Mouse (Mus musculus) forebrain, embryonic 10.5 days (tissue): ENCODE measurements around the gene Acta1. TPM values are rescaled to one million over a fixed set of nuclear protein-coding genes. Genes with fewer than 3 reads are reported as not detected.

Source experiments
- DNase-seq: peaks from one replicate; pipeline ENCODE4 v3.0.0-alpha.2; 2017; ENCODE audit warnings: low spot score; ENCODE audit errors: extremely low spot score
- H3K27ac ChIP-seq: fragments of 300-500 bp; sonication (generic); 2 replicates; pipeline ENCODE4 v1.5.1; 2016; ENCODE audit warnings: mild to moderate bottlenecking
- H3K27me3 ChIP-seq: fragments of 300-500 bp; sonication (generic); 2 replicates; pipeline ENCODE4 v1.6.1; 2016; ENCODE audit warnings: mild to moderate bottlenecking; ENCODE audit not compliant: poor library complexity, severe bottlenecking
- H3K36me3 ChIP-seq: fragments of 300-500 bp; sonication (generic); replicated peaks from 2 replicates; pipeline ENCODE4 v1.6.1; 2016; ENCODE audit warnings: mild to moderate bottlenecking, moderate library complexity
- H3K4me1 ChIP-seq: fragments of 300-500 bp; sonication (generic); 2 replicates; pipeline ENCODE4 v1.6.1; 2016
- H3K4me3 ChIP-seq: fragments of 300-500 bp; sonication (generic); 2 replicates; pipeline ENCODE4 v1.5.1; 2016; ENCODE audit warnings: mild to moderate bottlenecking, moderate library complexity
- H3K9me3 ChIP-seq: fragments of 300-500 bp; sonication (generic); 2 replicates; pipeline ENCODE4 v1.6.1; 2016; ENCODE audit warnings: mild to moderate bottlenecking, moderate library complexity
- WGBS: fragments of 180-500 bp; shearing (Covaris S2); methylation state at CpG from one replicate; pipeline ENCODE4 v1.1.7; 2016; 5-methylcytosine and 5-hydroxymethylcytosine counted together
- polyA plus RNA-seq: library from polyadenylated mRNA; unstranded; fragments of >200 nt; fragmentation: Nextera tagmentation; extraction: Ambion mirVana; gene quantifications from 2 replicates; pipeline ENCODE4 v1.2.1, GENCODE M21; 2016

The Acta1 gene
- polyA plus RNA-seq, 1 experiment from 2014 or later, result 0.22 TPM

- Histone ChIP-seq H3K27me3 (no peaks in the 10 kb centered on the region), H3K4me3 (no peak overlapping the region), H3K4me1 (peaks cover 5% of the 10 kb centered on the region; the same call in 1 of the 2 replicates), H3K36me3 (no peaks in the 10 kb centered on the region), H3K9me3 (no peaks in the 10 kb centered on the region), H3K27ac (no peak overlapping the region)
- WGBS, result 89% methylated on average over 2 of the region's 2 CpGs
- no peak for DNase-seq
These were observed 16.7 kb downstream of the Acta1 start for GRCm38 (mm10) chr8:123877865-123878264.

DNA sequence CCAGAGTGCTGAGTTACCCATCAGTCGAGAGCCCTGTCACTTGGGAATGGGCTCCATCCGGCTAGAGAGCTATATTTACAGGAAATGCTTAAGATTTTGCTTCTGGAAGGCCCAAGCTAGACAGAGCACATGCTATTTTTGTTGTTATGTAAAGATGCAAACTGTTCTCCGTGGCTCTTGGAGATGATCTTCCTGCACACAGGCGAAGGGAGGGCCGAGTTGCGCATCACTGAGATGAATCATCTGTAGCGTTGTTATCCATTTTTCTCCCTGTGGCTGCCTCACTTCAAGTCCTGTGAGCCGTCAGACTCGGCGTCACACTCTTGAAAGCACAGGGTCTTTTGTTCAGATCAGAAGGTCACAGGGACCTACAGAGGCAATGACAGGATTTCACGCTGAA lies 20.2 kb downstream of the Acta1 start:
- H3K4me3 ChIP-seq, result no peak overlapping the region

DNA sequence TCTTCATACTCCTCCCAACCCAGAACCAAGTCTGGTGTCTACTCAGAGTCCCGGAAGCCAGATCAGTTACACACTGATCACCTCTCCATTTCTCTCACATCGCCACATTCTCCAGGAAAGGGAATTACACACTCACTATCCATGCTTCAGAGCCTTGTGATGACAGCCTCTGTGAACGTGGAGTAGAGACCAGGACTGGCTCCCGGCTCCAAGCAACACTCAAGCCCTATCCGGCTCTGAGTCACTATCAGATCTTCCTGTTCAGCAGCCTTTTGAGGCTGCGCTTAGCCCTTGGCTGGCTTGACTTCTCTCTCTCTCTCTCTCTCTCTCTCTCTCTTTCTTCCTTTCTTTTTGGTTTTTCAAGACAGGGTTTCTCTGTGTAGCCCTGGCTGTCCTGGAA lies 21.2 kb downstream of the Acta1 start:
- Histone ChIP-seq H3K27me3 (no peaks in the 10 kb centered on the region), H3K4me1 (peaks cover 3% of the 10 kb centered on the region; the same call in 1 of the 2 replicates), H3K9me3 (no peaks in the 10 kb centered on the region), H3K4me3 (no peak overlapping the region), H3K36me3 (no peaks in the 10 kb centered on the region), H3K27ac (no peak overlapping the region)
- 88% methylated on average over 6 of the region's 6 CpGs for WGBS
- no peak for DNase-seq

More for the DNA sequence above, 20.2 kb downstream of the Acta1 start:
- H3K4me1 ChIP-seq, result peaks cover 5% of the 10 kb centered on the region; the same call in 1 of the 2 replicates
- no peaks in the 10 kb centered on the region for H3K36me3 ChIP-seq
- no peaks in the 10 kb centered on the region for H3K27me3 ChIP-seq
- DNase-seq, result no peak
- no peak overlapping the region for H3K27ac ChIP-seq
- H3K9me3 ChIP-seq, result no peaks in the 10 kb centered on the region
- 86% methylated on average over 11 of the region's 11 CpGs for WGBS

GRCm38 (mm10) chr8:123872048-123872447 lies 22.5 kb downstream of the Acta1 start:
- no peak for DNase-seq

DNA sequence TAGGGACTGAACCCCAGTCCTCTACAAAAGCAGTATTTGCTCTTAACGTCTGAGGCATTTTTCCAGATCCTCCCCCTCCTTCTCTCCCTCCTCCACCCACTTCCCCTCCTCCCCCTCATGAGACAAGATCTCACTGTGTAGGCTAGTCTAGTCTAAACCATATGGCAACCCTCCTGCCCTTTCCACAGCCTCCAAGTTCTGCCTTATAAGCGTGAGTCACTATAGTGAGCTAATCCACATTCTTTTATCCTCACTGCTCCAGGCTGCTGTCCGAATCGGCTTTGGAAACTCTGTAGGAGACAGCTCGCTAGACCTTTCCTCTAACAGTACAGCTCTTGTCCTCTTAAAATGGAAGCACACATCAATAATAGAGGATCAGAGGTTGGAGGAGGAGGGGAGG lies 27.6 kb downstream of the Acta1 start:
- Histone ChIP-seq H3K9me3 (no peaks in the 10 kb centered on the region), H3K27ac (no peak overlapping the region), H3K4me1 (peaks cover 17% of the 10 kb centered on the region; the same call in 1 of the 2 replicates), H3K4me3 (no peak overlapping the region), H3K36me3 (no peaks in the 10 kb centered on the region), H3K27me3 (peaks cover 23% of the 10 kb centered on the region)
- DNase-seq, result no peak
- WGBS, result 25% methylated on average over 5 of the region's 5 CpGs

More at GRCm38 (mm10) chr8:123872048-123872447, 22.5 kb downstream of the Acta1 start:
- Histone ChIP-seq H3K27me3 (no peaks in the 10 kb centered on the region), H3K27ac (no peak overlapping the region), H3K4me3 (no peak overlapping the region), H3K4me1 (peaks cover 5% of the 10 kb centered on the region; the same call in 1 of the 2 replicates), H3K36me3 (no peaks in the 10 kb centered on the region), H3K9me3 (no peaks in the 10 kb centered on the region)
- 80% methylated on average over 9 of the region's 9 CpGs for WGBS

- 87% methylated on average over 7 of the region's 7 CpGs for WGBS
- DNase-seq, result no peak
- Histone ChIP-seq H3K27me3 (peaks cover 35% of the 10 kb centered on the region), H3K27ac (no peak overlapping the region), H3K4me1 (peaks cover 17% of the 10 kb centered on the region; the same call in 1 of the 2 replicates), H3K9me3 (no peaks in the 10 kb centered on the region), H3K4me3 (no peak overlapping the region), H3K36me3 (no peaks in the 10 kb centered on the region)
These were observed 28.8 kb downstream of the Acta1 start for GRCm38 (mm10) chr8:123865786-123866185.

GRCm38 (mm10) chr8:123860386-123860785 lies 34.2 kb downstream of the Acta1 start:
- peaks cover 47% of the 10 kb centered on the region for H3K27me3 ChIP-seq
- H3K9me3 ChIP-seq, result no peaks in the 10 kb centered on the region
- no peak overlapping the region for H3K27ac ChIP-seq
- WGBS, result 77% methylated on average over 4 of the region's 4 CpGs
- H3K4me1 ChIP-seq, result peaks cover 28% of the 10 kb centered on the region
- no peaks in the 10 kb centered on the region for H3K36me3 ChIP-seq
- peak overlapping the region; percentile 98; the same call in 1 of the 2 replicates for H3K4me3 ChIP-seq
- no peak for DNase-seq

- 1% methylated on average over 48 of the region's 48 CpGs for WGBS
- H3K9me3 ChIP-seq, result no peaks in the 10 kb centered on the region; the same call in 1 of the 2 replicates
- peak within 1 kb of the TSS; percentile 90 for H3K27ac ChIP-seq
- peaks cover 2% of the 10 kb centered on the region; the same call in 1 of the 2 replicates for H3K36me3 ChIP-seq
- no peak for DNase-seq
- peaks cover 47% of the 10 kb centered on the region for H3K27me3 ChIP-seq
- peaks cover 28% of the 10 kb centered on the region for H3K4me1 ChIP-seq
- peak within 1 kb of the TSS; percentile 98 for H3K4me3 ChIP-seq
These were observed 34.8 kb downstream of the Acta1 start, which contains the start of gene Ccsap for GRCm38 (mm10) chr8:123859648-123860259. TSS of gene Ccsap (minus strand) at chr8:123860209.

DNA sequence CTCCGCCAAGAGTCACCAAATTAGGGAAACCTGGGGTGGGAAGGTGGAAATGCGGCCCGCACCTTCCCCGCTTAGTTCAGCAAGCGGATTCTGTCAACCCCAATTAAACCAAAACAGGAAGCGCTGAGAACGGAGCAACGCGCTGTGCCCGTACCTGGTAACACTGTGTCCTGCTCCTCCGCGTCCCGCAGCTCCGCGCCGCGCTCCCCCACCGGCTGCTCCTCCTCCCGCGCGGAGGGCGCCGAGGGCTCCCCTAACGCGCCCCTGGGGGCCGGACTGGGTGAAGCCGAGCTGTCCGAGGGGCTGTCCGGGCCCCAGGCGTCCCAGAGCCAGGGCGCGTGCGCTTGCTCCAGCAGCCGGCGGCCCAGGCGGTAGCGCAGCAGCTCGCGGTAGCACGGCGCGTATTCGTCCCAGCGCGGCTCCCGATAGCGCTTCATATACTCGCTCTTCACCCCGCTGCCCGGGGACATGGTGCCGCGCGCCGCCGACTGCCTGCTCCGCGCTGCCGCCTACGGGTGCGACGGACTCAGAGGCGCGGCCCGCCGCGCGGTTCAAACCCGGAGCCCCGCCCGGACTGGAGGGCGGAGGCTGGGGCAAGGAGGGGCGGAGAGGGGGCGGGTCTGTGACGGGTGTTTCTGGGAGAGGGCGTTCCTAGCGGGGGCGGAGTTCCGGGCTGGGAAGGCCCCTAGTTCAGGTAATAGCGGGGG lies 35.5 kb downstream of the Acta1 start:
- Histone ChIP-seq H3K9me3 (no peaks in the 10 kb centered on the region; the same call in 1 of the 2 replicates), H3K27me3 (peaks cover 40% of the 10 kb centered on the region), H3K4me3 (peak overlapping the region; percentile 98), H3K27ac (peak overlapping the region; percentile 90), H3K4me1 (peaks cover 24% of the 10 kb centered on the region), H3K36me3 (peaks cover 5% of the 10 kb centered on the region; the same call in 1 of the 2 replicates)
- peak; percentile 93 for DNase-seq
- WGBS, result under 1% methylated on average over 79 of the region's 79 CpGs

DNA sequence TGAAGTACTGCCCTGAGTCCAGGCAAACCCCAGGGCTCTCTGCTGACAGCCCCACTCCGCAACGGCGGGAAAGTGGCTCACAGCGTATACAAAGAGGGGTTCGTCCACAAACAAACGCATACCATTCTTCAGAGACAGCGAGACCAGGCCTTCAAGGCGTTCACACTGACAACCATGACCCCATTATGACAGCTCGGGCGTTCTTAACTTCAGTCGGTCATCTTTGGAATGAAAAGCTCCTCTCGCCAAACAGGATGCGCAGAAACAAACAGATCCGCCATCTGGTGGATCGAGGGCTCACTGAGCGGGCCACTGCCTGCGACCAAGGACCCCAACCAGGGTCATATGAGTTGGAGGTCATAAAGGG lies 36.0 kb downstream of the Acta1 start:
- under 1% methylated on average over 17 of the region's 17 CpGs for WGBS
- H3K9me3 ChIP-seq, result no peaks in the 10 kb centered on the region; the same call in 1 of the 2 replicates
- peaks cover 5% of the 10 kb centered on the region; the same call in 1 of the 2 replicates for H3K36me3 ChIP-seq
- peaks cover 35% of the 10 kb centered on the region for H3K27me3 ChIP-seq
- H3K4me3 ChIP-seq, result peak overlapping the region; percentile 98
- peaks cover 21% of the 10 kb centered on the region for H3K4me1 ChIP-seq
- DNase-seq, result peak; percentile 48
- peak overlapping the region; percentile 90 for H3K27ac ChIP-seq

GRCm38 (mm10) chr8:123857361-123857760 lies 37.2 kb downstream of the Acta1 start:
- Histone ChIP-seq H3K36me3 (peaks cover 5% of the 10 kb centered on the region; the same call in 1 of the 2 replicates), H3K9me3 (no peaks in the 10 kb centered on the region; the same call in 1 of the 2 replicates), H3K4me1 (peaks cover 21% of the 10 kb centered on the region), H3K4me3 (peak overlapping the region; percentile 98; the same call in 1 of the 2 replicates), H3K27ac (no peak overlapping the region), H3K27me3 (peaks cover 26% of the 10 kb centered on the region)
- DNase-seq, result no peak
- WGBS, result 69% methylated on average over 3 of the region's 3 CpGs

GRCm38 (mm10) chr8:123854733-123855475 lies 39.6 kb downstream of the Acta1 start:
- peaks cover 5% of the 10 kb centered on the region; the same call in 1 of the 2 replicates for H3K36me3 ChIP-seq
- no peak for DNase-seq
- no peak overlapping the region for H3K27ac ChIP-seq
- H3K4me1 ChIP-seq, result peaks cover 17% of the 10 kb centered on the region
- no peak overlapping the region for H3K4me3 ChIP-seq
- H3K27me3 ChIP-seq, result peaks cover 3% of the 10 kb centered on the region
- H3K9me3 ChIP-seq, result no peaks in the 10 kb centered on the region; the same call in 1 of the 2 replicates
- 86% methylated on average over 9 of the region's 9 CpGs for WGBS
